Mouse (Mus musculus): ENCODE measurements around the gene 4930467E23Rik. TPM values are rescaled to one million over a fixed set of nuclear protein-coding genes. Genes with fewer than 3 reads are reported as not detected.
"Not testable (repeated sequence)": the region's sequence is repeated elsewhere in the genome, so short reads cannot be mapped to it uniquely, and the experiment has no call there.

Gene 4930467E23Rik
- polyA plus RNA-seq, 1 experiment from 2014 or later, result not detected

DNA sequence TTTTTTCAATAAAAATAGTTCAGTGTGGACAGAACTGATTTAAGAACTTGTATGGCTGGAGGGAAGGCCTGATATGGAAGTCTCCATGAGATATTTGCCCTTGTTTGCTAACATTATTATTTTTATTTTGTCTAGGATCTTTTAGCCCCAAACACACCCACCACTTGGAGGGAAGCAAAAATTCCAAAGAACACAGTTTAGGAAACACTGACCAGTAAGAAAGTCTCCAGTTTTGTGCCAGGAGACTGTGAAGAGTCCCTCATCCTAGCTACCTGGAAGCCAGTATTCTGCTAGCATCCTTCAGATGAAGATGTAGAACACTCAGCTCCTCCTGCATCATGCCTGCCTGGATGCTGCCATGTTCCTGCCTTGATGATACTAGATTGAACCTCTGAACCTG is 25.5 kb upstream of the 4930467E23Rik start:
- not testable (repeated sequence) for H3K9ac ChIP-seq; H3K4me1 ChIP-seq; ATAC-seq (ENCODE audit: low FRiP score, low read depth); H3K27ac ChIP-seq; H3K9me3 ChIP-seq; H3K4me3 ChIP-seq; H3K4me2 ChIP-seq (replicated peaks); H3K36me3 ChIP-seq; H3K27me3 ChIP-seq

GRCm38 (mm10) chr8:19704441-19705215 is 24.7 kb upstream of the 4930467E23Rik start:
- H3K4me3 ChIP-seq; H3K9me3 ChIP-seq; H3K27ac ChIP-seq; H3K36me3 ChIP-seq; H3K27me3 ChIP-seq; ATAC-seq (ENCODE audit: low FRiP score, low read depth); H3K4me1 ChIP-seq; H3K9ac ChIP-seq; H3K4me2 ChIP-seq (replicated peaks): not testable (repeated sequence)
- 50% methylated on average over 4 of the region's 4 CpGs for WGBS

GRCm38 (mm10) chr8:19705216-19705600 is 24.2 kb upstream of the 4930467E23Rik start:
- H3K4me1 ChIP-seq; H3K27ac ChIP-seq; H3K27me3 ChIP-seq; H3K4me3 ChIP-seq; ATAC-seq (ENCODE audit: low FRiP score, low read depth); H3K9me3 ChIP-seq; H3K36me3 ChIP-seq; H3K9ac ChIP-seq; H3K4me2 ChIP-seq (replicated peaks): not testable (repeated sequence)
- WGBS, result 76% methylated on average over 9 of the region's 9 CpGs

GRCm38 (mm10) chr8:19706101-19706725 is 23.2 kb upstream of the 4930467E23Rik start:
- not testable (repeated sequence) for H3K4me1 ChIP-seq; ATAC-seq (ENCODE audit: low FRiP score, low read depth); H3K36me3 ChIP-seq; H3K27ac ChIP-seq; H3K9ac ChIP-seq; H3K27me3 ChIP-seq; H3K4me2 ChIP-seq (replicated peaks); H3K4me3 ChIP-seq; H3K9me3 ChIP-seq
- 78% methylated on average over 4 of the region's 4 CpGs for WGBS

DNA sequence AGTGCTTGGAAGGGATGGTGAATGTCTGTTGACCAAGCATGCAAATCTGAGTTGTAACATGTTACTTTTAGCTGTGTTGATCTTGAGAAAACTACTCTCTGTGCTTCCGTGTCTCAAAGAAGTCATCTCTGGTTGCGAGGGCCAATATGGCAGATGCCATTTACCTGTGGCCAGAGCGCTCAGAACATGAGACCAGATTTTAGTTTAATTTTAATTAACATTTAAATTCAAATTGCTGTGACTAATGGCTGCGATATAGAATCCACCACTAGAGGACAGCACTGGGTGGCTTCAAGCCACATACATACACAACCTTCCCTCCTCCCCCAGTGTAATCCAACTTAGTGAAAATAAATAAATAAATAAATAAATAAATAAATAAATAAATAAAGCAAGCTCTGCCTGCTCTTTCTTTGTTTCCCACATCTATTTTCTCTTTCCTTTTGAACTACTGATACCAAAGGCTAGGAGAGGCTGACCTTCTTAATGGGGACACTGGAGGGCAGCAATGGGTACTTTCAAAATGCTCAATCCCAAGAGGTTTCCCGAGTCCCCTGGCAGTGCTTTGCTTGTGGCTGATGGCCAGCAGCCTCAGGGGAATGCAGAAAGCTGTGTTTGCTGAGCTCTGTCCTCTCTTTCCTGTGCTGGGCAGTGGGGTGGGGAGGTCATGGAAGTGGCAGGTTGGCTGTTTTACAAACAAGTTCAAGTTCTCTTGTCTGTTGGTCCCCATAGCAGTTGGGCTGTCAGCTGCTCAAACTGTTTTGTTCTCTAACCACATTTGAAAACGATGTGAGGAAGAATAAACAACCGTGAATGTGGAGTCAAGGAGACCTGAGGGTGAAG is 22.2 kb upstream of the 4930467E23Rik start:
- H3K36me3 ChIP-seq; H3K9ac ChIP-seq; H3K4me1 ChIP-seq; H3K9me3 ChIP-seq; H3K4me3 ChIP-seq; H3K4me2 ChIP-seq (replicated peaks); H3K27me3 ChIP-seq; ATAC-seq (ENCODE audit: low FRiP score, low read depth); H3K27ac ChIP-seq: not testable (repeated sequence)
- WGBS, result 70% methylated on average over 7 of the region's 7 CpGs

DNA sequence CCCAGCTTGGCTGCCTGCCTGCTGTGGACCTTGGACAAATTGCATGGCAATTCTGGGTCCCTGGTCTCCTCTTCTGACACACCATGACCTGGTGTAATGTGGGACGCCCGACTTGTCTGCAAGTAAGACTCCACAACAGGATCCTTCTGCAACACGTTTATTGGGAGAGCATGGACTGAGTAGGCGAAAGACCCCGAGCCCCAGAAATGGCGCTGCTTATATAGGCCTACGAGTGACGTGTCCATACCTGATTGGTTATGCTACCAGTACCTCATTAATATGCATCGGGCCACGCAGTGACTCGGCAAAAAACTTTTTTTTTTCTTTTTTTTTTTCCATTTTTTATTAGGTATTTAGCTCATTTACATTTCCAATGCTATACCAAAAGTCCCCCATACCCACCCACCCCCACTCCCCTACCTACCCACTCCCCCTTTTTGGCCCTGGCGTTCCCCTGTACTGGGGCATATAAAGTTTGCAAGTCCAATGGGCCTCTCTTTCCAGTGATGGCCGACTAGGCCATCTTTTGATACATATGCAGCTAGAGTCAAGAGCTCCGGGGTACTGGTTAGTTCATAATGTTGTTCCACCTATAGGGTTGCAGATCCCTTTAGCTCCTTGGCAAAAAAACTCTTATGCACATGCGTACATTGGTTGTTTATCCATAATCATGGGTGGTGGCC is 21.5 kb upstream of the 4930467E23Rik start:
- ATAC-seq (ENCODE audit: low FRiP score, low read depth), result peak; percentile 68
- H3K36me3 ChIP-seq; H3K9ac ChIP-seq; H3K27ac ChIP-seq; H3K27me3 ChIP-seq; H3K4me3 ChIP-seq; H3K9me3 ChIP-seq; H3K4me1 ChIP-seq; H3K4me2 ChIP-seq (replicated peaks): not testable (repeated sequence)
- 83% methylated on average over 13 of the region's 15 CpGs for WGBS

DNA sequence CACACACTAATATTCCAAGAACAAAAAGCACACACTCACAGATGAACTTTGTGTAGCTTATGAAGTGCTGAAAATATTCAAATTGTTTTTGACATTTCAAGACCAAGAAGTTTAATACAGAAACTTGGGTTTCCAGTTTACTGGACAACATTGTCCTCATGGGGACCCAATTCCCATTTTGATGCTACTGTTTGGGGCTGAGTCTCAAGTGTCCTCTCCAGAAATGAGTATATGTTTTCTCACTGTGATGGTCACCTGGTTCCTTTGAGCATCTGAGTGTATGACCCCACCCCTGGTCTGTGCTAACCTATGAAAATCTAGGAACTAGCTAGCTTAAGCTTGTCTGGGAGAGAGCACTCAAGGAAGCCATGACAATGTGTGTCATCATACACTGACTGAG is 20.4 kb upstream of the 4930467E23Rik start:
- not testable (repeated sequence) for H3K4me3 ChIP-seq; H3K4me2 ChIP-seq (replicated peaks); H3K4me1 ChIP-seq; H3K27me3 ChIP-seq; H3K9me3 ChIP-seq; H3K36me3 ChIP-seq; H3K9ac ChIP-seq; H3K27ac ChIP-seq; ATAC-seq (ENCODE audit: low FRiP score, low read depth)

GRCm38 (mm10) chr8:19709488-19709887 is 19.9 kb upstream of the 4930467E23Rik start:
- H3K4me3 ChIP-seq; H3K9me3 ChIP-seq; H3K4me1 ChIP-seq; H3K36me3 ChIP-seq; H3K27ac ChIP-seq; H3K4me2 ChIP-seq (replicated peaks); ATAC-seq (ENCODE audit: low FRiP score, low read depth); H3K9ac ChIP-seq; H3K27me3 ChIP-seq: not testable (repeated sequence)
- 89% methylated on average over 4 of the region's 4 CpGs for WGBS

- 78% methylated on average over 9 of the region's 9 CpGs for WGBS
- not testable (repeated sequence) for H3K4me3 ChIP-seq; ATAC-seq (ENCODE audit: low FRiP score, low read depth)
These were observed 18.1 kb upstream of the 4930467E23Rik start for GRCm38 (mm10) chr8:19711171-19711860.

DNA sequence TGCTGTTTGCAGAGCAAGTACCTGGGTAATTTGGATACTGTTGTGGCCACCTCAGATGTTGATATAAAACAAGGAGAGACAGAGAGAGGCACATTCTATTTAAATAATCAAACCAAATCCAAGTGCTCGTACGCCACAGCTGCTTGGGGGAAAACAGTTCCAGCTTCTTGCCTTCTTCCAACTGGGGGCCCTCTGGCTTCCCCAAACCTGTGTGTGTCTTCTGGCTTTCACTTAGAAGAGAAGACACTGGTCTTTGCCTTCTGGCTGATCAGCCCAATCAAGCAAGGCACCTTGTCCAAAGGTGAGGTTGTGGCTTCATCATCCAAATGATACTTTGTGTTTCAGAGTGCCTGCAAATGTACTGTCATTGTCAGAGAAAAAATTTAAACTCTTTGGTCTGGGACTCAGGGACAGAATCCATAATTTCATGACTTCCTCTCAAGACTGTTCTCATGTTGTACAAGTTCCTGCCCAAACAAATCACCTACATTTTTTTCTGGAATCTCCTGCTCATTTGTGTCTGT is 17.1 kb upstream of the 4930467E23Rik start:
- not testable (repeated sequence) for H3K36me3 ChIP-seq; H3K4me3 ChIP-seq; ATAC-seq (ENCODE audit: low FRiP score, low read depth); H3K9me3 ChIP-seq; H3K9ac ChIP-seq; H3K4me2 ChIP-seq (replicated peaks); H3K27me3 ChIP-seq; H3K27ac ChIP-seq; H3K4me1 ChIP-seq
- 82% methylated on average over 2 of the region's 2 CpGs for WGBS

More at GRCm38 (mm10) chr8:19711171-19711860, 18.1 kb upstream of the 4930467E23Rik start:
- H3K9me3 ChIP-seq; H3K27ac ChIP-seq; H3K36me3 ChIP-seq; H3K4me1 ChIP-seq; H3K9ac ChIP-seq; H3K27me3 ChIP-seq; H3K4me2 ChIP-seq (replicated peaks): not testable (repeated sequence)

DNA sequence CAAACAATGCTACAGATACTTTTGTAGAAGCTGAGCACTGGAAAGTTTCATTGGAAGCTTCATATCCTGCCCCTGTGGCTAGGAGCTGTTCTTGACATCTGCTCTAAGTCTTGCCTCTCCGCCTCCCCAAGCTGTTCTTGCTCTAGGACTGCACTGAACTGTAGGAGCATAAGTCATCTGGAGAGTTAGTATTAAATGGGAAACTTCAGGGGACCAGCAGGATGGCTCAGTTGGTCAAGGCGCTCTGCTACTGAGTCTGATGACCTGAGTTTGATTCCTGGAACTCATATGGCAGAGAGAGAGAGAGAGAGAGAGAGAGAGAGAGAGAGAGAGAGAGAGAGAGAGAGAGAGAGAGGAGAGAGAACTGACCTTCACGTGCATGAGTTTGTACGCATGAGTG is 16.6 kb upstream of the 4930467E23Rik start:
- H3K36me3 ChIP-seq; H3K4me1 ChIP-seq; H3K9me3 ChIP-seq; ATAC-seq (ENCODE audit: low FRiP score, low read depth); H3K27ac ChIP-seq; H3K4me2 ChIP-seq (replicated peaks); H3K9ac ChIP-seq; H3K27me3 ChIP-seq; H3K4me3 ChIP-seq: not testable (repeated sequence)
- WGBS, result 68% methylated on average over 4 of the region's 4 CpGs
